Mouse (Mus musculus) adipocyte (in vitro differentiated cells): ENCODE data around the gene Car10.

Experiments used
- DNase-seq: peaks from one replicate; pipeline ENCODE4 v3.0.0-alpha.2; 2016; ENCODE audit warnings: low spot score

The Car10 gene

GRCm38 (mm10) chr11:93500442-93500841, 402.6 kb downstream of the Car10 start:
- DNase-seq: no peak

DNA sequence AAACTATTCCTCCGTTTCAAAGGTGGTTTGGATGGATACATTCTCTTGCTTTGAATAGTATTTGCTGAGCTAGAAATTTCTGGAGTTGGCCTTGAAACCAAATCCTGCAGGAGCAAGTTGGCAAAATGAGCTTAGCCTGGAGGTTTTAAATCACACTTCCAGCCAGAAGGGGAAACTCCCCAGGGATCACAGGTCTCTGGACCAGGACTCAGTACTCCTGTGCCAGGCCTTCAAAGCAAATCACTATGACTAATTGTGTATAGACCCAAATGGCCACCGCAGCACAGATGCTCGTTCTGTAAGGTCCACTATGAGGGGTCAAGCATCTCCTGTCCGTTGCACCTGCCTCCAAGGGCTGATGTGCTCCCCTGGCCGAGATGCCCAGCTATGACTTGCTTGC, 403.8 kb downstream of the Car10 start:
- no peak for DNase-seq

DNA sequence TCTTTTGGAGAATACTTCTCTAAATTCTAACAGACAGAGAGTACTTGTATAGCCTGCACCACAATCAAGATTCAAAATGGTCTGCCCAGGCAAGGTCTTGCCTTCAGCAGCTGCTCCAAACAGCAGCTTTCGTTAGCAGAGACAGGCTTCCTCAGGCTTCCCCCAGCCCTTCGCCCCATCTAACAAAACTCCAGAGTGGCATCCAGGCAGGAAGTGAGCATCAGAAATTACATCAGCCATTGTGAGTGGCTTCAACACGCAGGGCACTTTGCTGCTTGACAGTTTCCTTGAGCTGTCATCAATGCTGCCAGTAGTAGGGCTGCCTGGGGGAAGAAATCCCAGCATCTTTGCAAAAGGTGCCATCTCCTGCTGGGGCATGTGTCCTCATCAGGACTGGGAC, 405.0 kb downstream of the Car10 start:
- DNase-seq: no peak

GRCm38 (mm10) chr11:93503469-93503868, 405.6 kb downstream of the Car10 start:
- DNase-seq: no peak

GRCm38 (mm10) chr11:93509527-93510235, 411.9 kb downstream of the Car10 start:
- DNase-seq: no peak

GRCm38 (mm10) chr11:93512843-93513242, 415.0 kb downstream of the Car10 start:
- no peak for DNase-seq

GRCm38 (mm10) chr11:93514396-93514795, 416.6 kb downstream of the Car10 start:
- no peak for DNase-seq

DNA sequence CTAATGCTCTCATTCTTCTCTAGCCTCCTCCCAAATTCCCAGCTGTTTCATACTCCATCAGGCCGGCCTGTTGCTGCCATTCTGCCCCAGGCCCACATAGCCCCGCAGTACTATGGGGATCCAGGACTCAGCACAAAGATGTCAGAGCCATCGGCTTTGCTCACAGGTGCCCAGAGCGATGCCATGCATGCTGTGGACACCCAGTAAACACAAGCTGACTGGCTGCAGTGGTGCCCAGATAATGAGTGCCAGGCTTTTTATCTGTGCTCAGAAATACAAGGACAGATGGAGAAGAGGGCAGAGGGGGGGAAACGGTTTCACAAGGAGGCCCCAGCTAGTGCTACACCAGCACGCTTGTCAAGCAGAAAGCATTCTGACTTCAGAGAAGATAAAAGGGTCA, 417.7 kb downstream of the Car10 start:
- DNase-seq: no peak

- DNase-seq: no peak
These were observed 418.4 kb downstream of the Car10 start for GRCm38 (mm10) chr11:93516216-93516615.

DNA sequence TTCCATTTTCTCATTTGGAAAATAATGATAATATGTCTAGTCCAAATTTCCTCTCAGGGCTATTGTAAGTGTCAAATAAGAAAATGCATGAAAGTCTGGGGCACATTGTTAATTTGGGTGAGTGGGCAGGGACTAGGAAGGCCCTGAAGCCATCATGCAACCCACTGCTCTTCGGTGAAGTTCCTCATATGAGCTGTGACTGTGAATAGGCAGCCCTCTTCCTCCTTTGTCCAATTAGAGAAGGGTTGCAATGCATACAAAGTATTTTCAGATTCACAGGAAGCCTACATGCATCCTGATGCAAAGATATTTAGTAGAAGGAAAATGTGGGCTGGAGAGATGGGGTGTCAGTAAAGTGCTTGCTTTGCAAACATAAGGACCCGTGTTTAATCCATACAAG, 419.1 kb downstream of the Car10 start:
- DNase-seq: no peak

GRCm38 (mm10) chr11:93522501-93522900, 424.7 kb downstream of the Car10 start:
- no peak for DNase-seq

GRCm38 (mm10) chr11:93525921-93526320, 428.1 kb downstream of the Car10 start:
- no peak for DNase-seq

DNA sequence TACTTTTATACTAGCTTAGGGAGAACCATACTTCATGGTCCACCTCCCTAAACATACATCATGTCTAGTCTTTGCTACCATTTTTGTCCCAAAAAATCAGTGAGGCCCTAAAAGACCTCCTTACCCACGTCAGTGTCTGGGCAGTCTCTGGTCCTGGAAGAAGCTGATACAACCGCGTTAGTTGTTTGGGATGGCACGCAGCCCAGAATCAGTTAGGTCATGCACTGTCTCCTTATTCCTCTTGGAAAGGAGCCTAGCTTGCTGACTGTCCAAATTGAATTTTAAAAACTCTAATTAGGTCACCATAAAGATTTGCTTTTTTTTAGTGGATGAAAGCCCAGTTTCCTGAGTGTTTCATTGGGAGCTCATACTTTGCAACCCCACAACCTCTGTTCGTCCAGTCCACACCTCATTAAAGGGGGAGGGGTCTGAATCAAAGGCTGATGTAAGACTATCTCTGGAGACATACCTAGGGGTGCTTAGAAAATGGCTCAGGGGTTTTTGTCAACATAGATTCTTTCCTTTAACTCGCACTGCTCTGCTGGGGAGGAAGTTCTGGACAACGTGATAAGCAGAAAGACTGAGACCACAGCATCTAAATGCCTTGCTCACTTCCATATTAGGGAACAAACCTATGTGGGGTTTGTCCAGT, 433.3 kb downstream of the Car10 start:
- peak; percentile 44 for DNase-seq

DNA sequence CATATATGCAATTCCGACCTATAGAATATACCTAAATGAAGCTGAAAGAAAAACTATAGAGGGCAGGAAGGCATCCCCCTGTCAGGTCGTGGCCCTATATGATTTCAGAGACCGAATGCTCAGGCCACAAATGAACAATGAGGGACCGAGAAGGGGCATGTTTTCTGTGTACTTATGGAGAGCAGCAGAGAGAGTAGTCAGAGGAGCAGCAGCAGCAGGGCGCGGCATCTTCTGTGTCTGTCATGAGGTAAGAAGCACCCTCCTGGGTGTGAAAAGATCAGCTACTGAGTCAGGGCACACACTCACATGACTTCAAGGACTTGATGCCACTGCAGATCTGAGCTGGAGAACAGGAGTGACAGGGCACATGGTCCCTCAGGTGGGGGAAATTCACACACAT, 438.4 kb downstream of the Car10 start:
- no peak for DNase-seq

DNA sequence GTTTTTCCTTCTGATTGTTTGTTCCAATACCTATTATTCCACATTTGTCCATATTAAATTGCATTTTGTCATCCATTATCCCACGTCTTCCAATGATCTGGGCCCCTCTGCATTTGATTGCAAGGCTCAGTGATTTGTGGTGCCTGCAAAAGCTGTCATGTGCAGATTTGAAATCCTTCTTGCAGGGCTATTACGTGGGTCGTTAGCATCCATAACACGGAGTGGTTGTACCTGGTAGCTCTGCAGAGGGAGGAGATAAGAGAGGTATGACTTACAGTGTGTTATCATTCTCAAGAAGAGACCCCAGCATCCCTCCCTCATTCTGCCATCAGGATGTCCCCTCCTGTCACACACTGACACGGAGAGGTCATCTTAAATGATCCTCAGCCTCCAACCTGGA, 451.1 kb downstream of the Car10 start:
- no peak for DNase-seq

DNA sequence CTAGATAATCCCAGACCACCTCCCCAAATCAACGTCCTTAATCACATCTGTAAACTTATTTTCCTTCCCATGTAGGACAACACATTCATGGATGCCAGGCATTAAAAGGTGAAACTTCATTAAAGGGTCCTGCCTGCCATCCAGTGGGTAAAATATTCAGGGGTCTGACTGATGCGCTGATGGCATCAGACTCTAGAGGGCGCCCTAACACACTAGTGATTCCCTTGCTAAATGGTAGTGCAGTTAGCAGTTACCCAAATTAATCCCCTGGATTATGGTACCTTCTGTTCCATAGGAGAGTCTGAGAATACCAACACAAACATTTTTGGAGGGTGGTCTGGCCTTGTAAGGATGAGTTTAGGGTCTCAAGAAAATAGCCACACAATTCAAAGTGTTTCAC, 453.1 kb downstream of the Car10 start:
- DNase-seq: no peak

DNA sequence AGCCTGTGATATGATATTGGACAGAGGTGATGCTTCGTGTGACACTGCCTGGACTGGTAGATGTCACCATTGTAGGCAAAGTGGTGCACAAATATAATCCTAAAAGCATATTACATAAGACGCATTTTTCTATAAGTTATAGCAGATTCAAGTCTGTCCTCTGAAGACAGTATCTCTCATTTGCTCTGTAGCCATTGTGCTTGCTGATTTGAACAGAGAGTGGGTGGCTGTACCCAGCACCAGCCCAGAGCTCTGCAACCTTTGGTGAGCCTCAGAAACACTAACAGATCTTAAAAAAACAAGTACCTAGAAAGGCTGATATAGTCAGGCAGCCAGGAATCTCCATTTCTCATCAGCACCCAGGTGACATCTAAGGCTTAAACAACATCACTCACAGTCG, 461.3 kb downstream of the Car10 start:
- DNase-seq: no peak

DNA sequence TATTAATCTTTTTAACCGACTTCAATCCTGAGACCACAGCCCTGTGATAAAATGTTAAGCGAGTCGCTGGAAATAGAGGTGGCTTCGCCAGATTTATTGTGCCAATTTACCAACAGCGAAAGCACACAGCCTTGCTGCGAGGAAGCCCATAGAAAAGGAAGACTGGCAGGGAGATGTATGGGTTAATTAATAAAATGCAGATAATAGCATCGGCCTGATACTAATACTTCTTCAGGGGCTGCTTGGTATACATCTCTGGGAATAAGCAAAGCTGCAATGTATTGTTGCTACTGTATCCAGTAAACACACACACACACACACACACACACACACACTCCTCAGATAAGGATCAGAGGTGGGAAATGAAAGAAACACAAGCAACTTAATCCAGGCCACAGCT, 462.7 kb downstream of the Car10 start:
- no peak for DNase-seq

GRCm38 (mm10) chr11:93562330-93562865, 464.6 kb downstream of the Car10 start:
- no peak for DNase-seq

GRCm38 (mm10) chr11:93565756-93566155, 467.9 kb downstream of the Car10 start:
- DNase-seq: no peak

- no peak for DNase-seq
These were observed 474.3 kb downstream of the Car10 start for GRCm38 (mm10) chr11:93571917-93572641.

- no peak for DNase-seq
These were observed 479.6 kb downstream of the Car10 start for GRCm38 (mm10) chr11:93577441-93577840.

DNA sequence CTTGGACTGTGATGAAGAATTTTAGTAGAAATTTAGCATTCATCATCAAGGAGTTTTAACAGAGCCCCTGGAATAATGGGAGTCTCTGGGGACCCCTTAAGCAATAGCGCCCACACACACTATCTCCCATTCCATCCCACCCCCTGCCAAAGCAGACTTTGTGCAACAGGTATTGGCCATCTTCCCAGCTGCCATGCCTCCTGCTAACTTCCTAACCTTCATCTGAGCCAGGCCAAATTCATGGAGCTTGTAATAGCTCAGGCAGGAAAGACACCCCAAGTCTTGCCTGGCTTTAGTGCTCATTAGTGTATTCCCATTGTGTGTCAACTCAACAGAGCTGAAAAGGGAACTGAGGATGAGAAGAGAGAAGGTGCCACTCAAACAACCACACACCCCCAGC, 481.8 kb downstream of the Car10 start:
- DNase-seq: no peak
